Mouse (Mus musculus) thymus, adult 2 months (tissue): ENCODE results near the gene Zdhhc14. TPM values are rescaled to one million over a fixed set of nuclear protein-coding genes. Genes with fewer than 3 reads are reported as not detected.

Experiments used
- DNase-seq: peaks from one replicate; pipeline ENCODE4 v3.0.0; 2021
- H3K27ac ChIP-seq: fragments of 200-500 bp; 2 replicates; pipeline ENCODE4 v1.5.1; 2012; ENCODE audit warnings: low read length, control low read depth; ENCODE audit not compliant: control insufficient read depth, insufficient read depth
- H3K27me3 ChIP-seq: fragments of 200-500 bp; 2 replicates; pipeline ENCODE4 v1.6.1; 2012; ENCODE audit warnings: mild to moderate bottlenecking, low read length, moderate library complexity, mixed read lengths; ENCODE audit not compliant: control insufficient read depth, insufficient read depth
- H3K36me3 ChIP-seq: fragments of 200-500 bp; 2 replicates; pipeline ENCODE4 v1.6.1; 2012; ENCODE audit warnings: mild to moderate bottlenecking, low read length, moderate library complexity; ENCODE audit not compliant: control insufficient read depth, insufficient read depth
- H3K4me1 ChIP-seq: fragments of 200-500 bp; replicated peaks from 2 replicates; pipeline ENCODE4 v1.6.1; 2012; ENCODE audit warnings: low read length; ENCODE audit not compliant: control insufficient read depth, insufficient read depth
- H3K4me3 ChIP-seq: fragments of 200-500 bp; 2 replicates; pipeline ENCODE4 v1.5.1; 2012; ENCODE audit warnings: mild to moderate bottlenecking, low read length, control low read depth, moderate library complexity; ENCODE audit not compliant: control insufficient read depth, insufficient read depth
- CTCF ChIP-seq: fragments of 200-500 bp; IDR thresholded peaks from 2 replicates; pipeline ENCODE4 v1.5.1; 2012; ENCODE audit warnings: mild to moderate bottlenecking, control low read depth, low read length, moderate library complexity, borderline replicate concordance; ENCODE audit not compliant: control insufficient read depth, poor library complexity, insufficient read depth; ENCODE audit errors: extremely low read depth
- POLR2A ChIP-seq: fragments of 200-500 bp; IDR thresholded peaks from 2 replicates; pipeline ENCODE4 v1.6.1; 2012; ENCODE audit warnings: mild to moderate bottlenecking, low read length, control low read depth, moderate library complexity; ENCODE audit not compliant: control insufficient read depth, poor library complexity, insufficient read depth; ENCODE audit errors: extremely low read depth
- WGBS: fragments of 180-500 bp; shearing (Covaris S2); methylation state at CpG from one replicate; pipeline ENCODE4 v1.1.7; 2018; 5-methylcytosine and 5-hydroxymethylcytosine counted together
- polyA plus RNA-seq: library from polyadenylated mRNA; depleted of rRNA; stranded (reverse); fragments of >200 nt; gene quantifications from 2 replicates; pipeline ENCODE4 v1.2.3, GENCODE M21; 2012

The Zdhhc14 gene
- polyA plus RNA-seq, 1 experiment: 13.3 TPM

- Histone ChIP-seq H3K4me3 (no peak overlapping the region), H3K4me1 (peaks cover 6% of the 10 kb centered on the region; the same call in 1 of the 2 replicates), H3K27me3 (no peaks in the 10 kb centered on the region), H3K27ac (no peak overlapping the region), H3K36me3 (no peaks in the 10 kb centered on the region)
- 92% methylated on average over 11 of the region's 11 CpGs for WGBS
- TF ChIP-seq POLR2A: no peak
- no peak for TF ChIP-seq CTCF
- DNase-seq: no peak
Measured at GRCm38 (mm10) chr17:5537095-5537575, 44.8 kb downstream of the Zdhhc14 start.

GRCm38 (mm10) chr17:5542177-5542576 lies 49.8 kb downstream of the Zdhhc14 start:
- no peak overlapping the region for H3K27ac ChIP-seq
- no peaks in the 10 kb centered on the region for H3K27me3 ChIP-seq
- DNase-seq: no peak
- TF ChIP-seq POLR2A (no peak), CTCF (no peak)
- H3K36me3 ChIP-seq: no peaks in the 10 kb centered on the region
- 97% methylated on average over 2 of the region's 2 CpGs for WGBS
- H3K4me1 ChIP-seq: no peaks in the 10 kb centered on the region
- H3K4me3 ChIP-seq: no peak overlapping the region

GRCm38 (mm10) chr17:5544065-5544464 lies 51.7 kb downstream of the Zdhhc14 start:
- no peak for TF ChIP-seq CTCF
- TF ChIP-seq POLR2A: no peak
- H3K36me3 ChIP-seq: no peaks in the 10 kb centered on the region
- H3K27me3 ChIP-seq: no peaks in the 10 kb centered on the region
- H3K4me3 ChIP-seq: no peak overlapping the region
- H3K27ac ChIP-seq: no peak overlapping the region
- DNase-seq: no peak
- no peaks in the 10 kb centered on the region for H3K4me1 ChIP-seq
- WGBS: 89% methylated on average over 5 of the region's 5 CpGs

- Histone ChIP-seq H3K4me1 (no peaks in the 10 kb centered on the region), H3K27ac (no peak overlapping the region), H3K36me3 (no peaks in the 10 kb centered on the region), H3K27me3 (no peaks in the 10 kb centered on the region), H3K4me3 (no peak overlapping the region)
- DNase-seq: no peak
- WGBS: 98% methylated on average over 2 of the region's 2 CpGs
- no peak for TF ChIP-seq CTCF
- no peak for TF ChIP-seq POLR2A
Measured at GRCm38 (mm10) chr17:5545065-5545464, 52.7 kb downstream of the Zdhhc14 start.

- 97% methylated on average over 2 of the region's 2 CpGs for WGBS
- TF ChIP-seq POLR2A (no peak), CTCF (no peak)
- DNase-seq: no peak
Measured at GRCm38 (mm10) chr17:5548546-5548945, 56.2 kb downstream of the Zdhhc14 start.

GRCm38 (mm10) chr17:5549460-5549859 lies 57.1 kb downstream of the Zdhhc14 start:
- no peaks in the 10 kb centered on the region for H3K4me1 ChIP-seq
- no peak overlapping the region for H3K27ac ChIP-seq
- no peak for DNase-seq
- no peaks in the 10 kb centered on the region for H3K27me3 ChIP-seq
- 95% methylated on average over 6 of the region's 6 CpGs for WGBS
- H3K36me3 ChIP-seq: no peaks in the 10 kb centered on the region
- TF ChIP-seq CTCF (no peak), POLR2A (no peak)
- H3K4me3 ChIP-seq: no peak overlapping the region

More at GRCm38 (mm10) chr17:5548546-5548945, 56.2 kb downstream of the Zdhhc14 start:
- no peaks in the 10 kb centered on the region for H3K36me3 ChIP-seq
- no peak overlapping the region for H3K27ac ChIP-seq
- H3K4me1 ChIP-seq: no peaks in the 10 kb centered on the region
- no peak overlapping the region for H3K4me3 ChIP-seq
- no peaks in the 10 kb centered on the region for H3K27me3 ChIP-seq

- H3K27me3 ChIP-seq: no peaks in the 10 kb centered on the region
- TF ChIP-seq CTCF (no peak), POLR2A (no peak)
- WGBS: 97% methylated on average over 10 of the region's 10 CpGs
- H3K36me3 ChIP-seq: no peaks in the 10 kb centered on the region
- DNase-seq: no peak
- no peak overlapping the region for H3K4me3 ChIP-seq
- H3K4me1 ChIP-seq: no peaks in the 10 kb centered on the region
- no peak overlapping the region for H3K27ac ChIP-seq
Measured at GRCm38 (mm10) chr17:5550444-5550843, 58.1 kb downstream of the Zdhhc14 start.
